Mouse (Mus musculus): ENCODE data around the gene Ppp1r21. TPM values are rescaled to one million over a fixed set of nuclear protein-coding genes. Genes with fewer than 3 reads are reported as not detected.

Ppp1r21 gene
- polyA plus RNA-seq, 1 experiment from 2014 or later: 38.3 TPM

- peaks cover 83% of the 10 kb centered on the region for H3K36me3 ChIP-seq
- 90% methylated on average over 8 of the region's 8 CpGs for WGBS
- H3K27ac ChIP-seq: no peak overlapping the region
- no peak overlapping the region for H3K9ac ChIP-seq
- H3K4me3 ChIP-seq: no peak overlapping the region
- no peak overlapping the region for H3K4me2 ChIP-seq
- no peaks in the 10 kb centered on the region for H3K27me3 ChIP-seq
- no peak for ATAC-seq (ENCODE audit: low FRiP score)
- no peaks in the 10 kb centered on the region for H3K9me3 ChIP-seq
- no peaks in the 10 kb centered on the region for H3K4me1 ChIP-seq (replicated peaks)
Observed at GRCm38 (mm10) chr17:88583411-88583810, 53.5 kb downstream of the Ppp1r21 start.

- H3K4me3 ChIP-seq: no peak overlapping the region
- H3K4me2 ChIP-seq: no peak overlapping the region
- 83% methylated on average over 15 of the region's 15 CpGs for WGBS
- H3K9me3 ChIP-seq: no peaks in the 10 kb centered on the region
- no peak overlapping the region for H3K9ac ChIP-seq
- no peaks in the 10 kb centered on the region for H3K4me1 ChIP-seq (replicated peaks)
- no peaks in the 10 kb centered on the region for H3K27me3 ChIP-seq
- ATAC-seq (ENCODE audit: low FRiP score): no peak
- H3K36me3 ChIP-seq: peaks cover 81% of the 10 kb centered on the region
- H3K27ac ChIP-seq: no peak overlapping the region
Observed at GRCm38 (mm10) chr17:88587371-88587770, 57.5 kb downstream of the Ppp1r21 start.

- Histone ChIP-seq H3K9ac (no peak overlapping the region), H3K4me3 (no peak overlapping the region), H3K27me3 (no peaks in the 10 kb centered on the region), H3K4me1 (replicated peaks) (no peaks in the 10 kb centered on the region), H3K9me3 (no peaks in the 10 kb centered on the region), H3K27ac (no peak overlapping the region), H3K4me2 (no peak overlapping the region), H3K36me3 (peaks cover 73% of the 10 kb centered on the region)
- no peak for ATAC-seq (ENCODE audit: low FRiP score)
- WGBS: 96% methylated on average over 8 of the region's 8 CpGs
Observed at GRCm38 (mm10) chr17:88588228-88588627, 58.3 kb downstream of the Ppp1r21 start.

- Histone ChIP-seq H3K4me3 (no peak overlapping the region), H3K4me2 (no peak overlapping the region), H3K4me1 (replicated peaks) (no peaks in the 10 kb centered on the region), H3K9ac (no peak overlapping the region), H3K27me3 (no peaks in the 10 kb centered on the region), H3K27ac (peak overlapping the region; percentile 52), H3K36me3 (peaks cover 53% of the 10 kb centered on the region), H3K9me3 (no peaks in the 10 kb centered on the region)
- no peak for ATAC-seq (ENCODE audit: low FRiP score)
- 76% methylated on average over 6 of the region's 6 CpGs for WGBS
Observed at GRCm38 (mm10) chr17:88590251-88590650, 60.3 kb downstream of the Ppp1r21 start.

GRCm38 (mm10) chr17:88595071-88595470, 65.2 kb downstream of the Ppp1r21 start:
- no peak overlapping the region for H3K4me3 ChIP-seq
- H3K36me3 ChIP-seq: peaks cover 9% of the 10 kb centered on the region
- no peak overlapping the region for H3K9ac ChIP-seq
- 88% methylated on average over 4 of the region's 4 CpGs for WGBS
- no peaks in the 10 kb centered on the region for H3K27me3 ChIP-seq
- no peak overlapping the region for H3K27ac ChIP-seq
- H3K9me3 ChIP-seq: no peaks in the 10 kb centered on the region
- H3K4me2 ChIP-seq: no peak overlapping the region
- no peak for ATAC-seq (ENCODE audit: low FRiP score)
- peaks cover 20% of the 10 kb centered on the region for H3K4me1 ChIP-seq (replicated peaks)

- Histone ChIP-seq H3K36me3 (peaks cover 7% of the 10 kb centered on the region), H3K9me3 (no peaks in the 10 kb centered on the region), H3K4me2 (no peak overlapping the region), H3K27me3 (no peaks in the 10 kb centered on the region), H3K9ac (no peak overlapping the region), H3K4me1 (replicated peaks) (peaks cover 20% of the 10 kb centered on the region), H3K4me3 (no peak overlapping the region), H3K27ac (no peak overlapping the region)
- ATAC-seq (ENCODE audit: low FRiP score): no peak
- 79% methylated on average over 4 of the region's 4 CpGs for WGBS
Observed at GRCm38 (mm10) chr17:88596068-88596467, 66.2 kb downstream of the Ppp1r21 start.

- Histone ChIP-seq H3K9me3 (no peaks in the 10 kb centered on the region), H3K4me3 (peak overlapping the region; percentile 50), H3K27ac (no peak overlapping the region; the same call in 1 of the 2 replicates), H3K27me3 (no peaks in the 10 kb centered on the region), H3K4me1 (replicated peaks) (peaks cover 20% of the 10 kb centered on the region), H3K4me2 (peak overlapping the region; percentile 80), H3K36me3 (peaks cover 7% of the 10 kb centered on the region), H3K9ac (0 out of 2 replicates have a peak overlapping the region, but pooled peaks have one; percentile 46)
- WGBS: 29% methylated on average over 16 of the region's 16 CpGs
- peak; percentile 22; the same call in 1 of the 2 replicates for ATAC-seq (ENCODE audit: low FRiP score)
Observed at GRCm38 (mm10) chr17:88596544-88597221, 66.8 kb downstream of the Ppp1r21 start.

- peak within 1 kb of the TSS; percentile 71 for H3K9ac ChIP-seq
- peaks cover 20% of the 10 kb centered on the region for H3K4me1 ChIP-seq (replicated peaks)
- H3K27ac ChIP-seq: peak within 1 kb of the TSS; percentile 81
- H3K36me3 ChIP-seq: no peaks in the 10 kb centered on the region
- peak within 1 kb of the TSS; percentile 80 for H3K4me2 ChIP-seq
- H3K4me3 ChIP-seq: peak within 1 kb of the TSS; percentile 50
- ATAC-seq (ENCODE audit: low FRiP score): peak; percentile 87
- WGBS: under 1% methylated on average over 35 of the region's 41 CpGs
- no peaks in the 10 kb centered on the region for H3K27me3 ChIP-seq
- no peaks in the 10 kb centered on the region for H3K9me3 ChIP-seq
Observed at GRCm38 (mm10) chr17:88597222-88598055, 67.5 kb downstream of the Ppp1r21 start, which contains the start of gene Ston1. Gene Ston1 (plus strand): TSS chr17:88597684.

- ATAC-seq (ENCODE audit: low FRiP score): no peak
- Histone ChIP-seq H3K27ac (peak overlapping the region; percentile 81; the same call in 1 of the 2 replicates), H3K27me3 (no peaks in the 10 kb centered on the region), H3K4me2 (peak overlapping the region; percentile 80), H3K4me3 (peak overlapping the region; percentile 50), H3K4me1 (replicated peaks) (peaks cover 20% of the 10 kb centered on the region), H3K9ac (peak overlapping the region; percentile 71), H3K9me3 (no peaks in the 10 kb centered on the region), H3K36me3 (no peaks in the 10 kb centered on the region)
- WGBS: 10% methylated on average over 5 of the region's 5 CpGs
Observed at GRCm38 (mm10) chr17:88598056-88598420, 68.1 kb downstream of the Ppp1r21 start.

- H3K36me3 ChIP-seq: no peaks in the 10 kb centered on the region
- no peak overlapping the region; the same call in 1 of the 2 replicates for H3K27ac ChIP-seq
- H3K4me2 ChIP-seq: peak overlapping the region; percentile 80
- H3K4me1 ChIP-seq (replicated peaks): peaks cover 20% of the 10 kb centered on the region
- H3K4me3 ChIP-seq: peak overlapping the region; percentile 50; the same call in 1 of the 2 replicates
- H3K9me3 ChIP-seq: no peaks in the 10 kb centered on the region
- H3K27me3 ChIP-seq: no peaks in the 10 kb centered on the region
- ATAC-seq (ENCODE audit: low FRiP score): no peak
- no peak overlapping the region for H3K9ac ChIP-seq
- 16% methylated on average over 14 of the region's 14 CpGs for WGBS
Observed at GRCm38 (mm10) chr17:88598570-88599368, 68.9 kb downstream of the Ppp1r21 start.

- Histone ChIP-seq H3K4me3 (no peak overlapping the region), H3K27me3 (no peaks in the 10 kb centered on the region), H3K9me3 (no peaks in the 10 kb centered on the region), H3K27ac (no peak overlapping the region), H3K4me2 (no peak overlapping the region), H3K9ac (no peak overlapping the region), H3K36me3 (no peaks in the 10 kb centered on the region), H3K4me1 (replicated peaks) (peaks cover 20% of the 10 kb centered on the region)
- 88% methylated on average over 8 of the region's 8 CpGs for WGBS
- ATAC-seq (ENCODE audit: low FRiP score): no peak
Observed at GRCm38 (mm10) chr17:88600492-88601026, 70.6 kb downstream of the Ppp1r21 start.

- Histone ChIP-seq H3K9ac (no peak overlapping the region), H3K4me1 (replicated peaks) (peaks cover 9% of the 10 kb centered on the region), H3K9me3 (no peaks in the 10 kb centered on the region), H3K27ac (no peak overlapping the region), H3K36me3 (no peaks in the 10 kb centered on the region), H3K4me2 (no peak overlapping the region), H3K4me3 (no peak overlapping the region), H3K27me3 (no peaks in the 10 kb centered on the region)
- no peak for ATAC-seq (ENCODE audit: low FRiP score)
- WGBS: 84% methylated on average over 11 of the region's 11 CpGs
Observed at GRCm38 (mm10) chr17:88603943-88604342, 74.0 kb downstream of the Ppp1r21 start.
